Mouse (Mus musculus) thymus, adult 2 months (tissue): ENCODE results near the gene Ush1c. TPM values are rescaled to one million over a fixed set of nuclear protein-coding genes. Genes with fewer than 3 reads are reported as not detected.

Experiments used
- DNase-seq: peaks from one replicate; pipeline ENCODE4 v3.0.0; 2021
- H3K27ac ChIP-seq: fragments of 200-500 bp; 2 replicates; pipeline ENCODE4 v1.5.1; 2012; ENCODE audit warnings: low read length, control low read depth; ENCODE audit not compliant: control insufficient read depth, insufficient read depth
- H3K27me3 ChIP-seq: fragments of 200-500 bp; 2 replicates; pipeline ENCODE4 v1.6.1; 2012; ENCODE audit warnings: mild to moderate bottlenecking, low read length, moderate library complexity, mixed read lengths; ENCODE audit not compliant: control insufficient read depth, insufficient read depth
- H3K36me3 ChIP-seq: fragments of 200-500 bp; 2 replicates; pipeline ENCODE4 v1.6.1; 2012; ENCODE audit warnings: mild to moderate bottlenecking, low read length, moderate library complexity; ENCODE audit not compliant: control insufficient read depth, insufficient read depth
- H3K4me1 ChIP-seq: fragments of 200-500 bp; replicated peaks from 2 replicates; pipeline ENCODE4 v1.6.1; 2012; ENCODE audit warnings: low read length; ENCODE audit not compliant: control insufficient read depth, insufficient read depth
- H3K4me3 ChIP-seq: fragments of 200-500 bp; 2 replicates; pipeline ENCODE4 v1.5.1; 2012; ENCODE audit warnings: mild to moderate bottlenecking, low read length, control low read depth, moderate library complexity; ENCODE audit not compliant: control insufficient read depth, insufficient read depth
- CTCF ChIP-seq: fragments of 200-500 bp; IDR thresholded peaks from 2 replicates; pipeline ENCODE4 v1.5.1; 2012; ENCODE audit warnings: mild to moderate bottlenecking, control low read depth, low read length, moderate library complexity, borderline replicate concordance; ENCODE audit not compliant: control insufficient read depth, poor library complexity, insufficient read depth; ENCODE audit errors: extremely low read depth
- POLR2A ChIP-seq: fragments of 200-500 bp; IDR thresholded peaks from 2 replicates; pipeline ENCODE4 v1.6.1; 2012; ENCODE audit warnings: mild to moderate bottlenecking, low read length, control low read depth, moderate library complexity; ENCODE audit not compliant: control insufficient read depth, poor library complexity, insufficient read depth; ENCODE audit errors: extremely low read depth
- WGBS: fragments of 180-500 bp; shearing (Covaris S2); methylation state at CpG from one replicate; pipeline ENCODE4 v1.1.7; 2018; 5-methylcytosine and 5-hydroxymethylcytosine counted together
- polyA plus RNA-seq: library from polyadenylated mRNA; depleted of rRNA; stranded (reverse); fragments of >200 nt; gene quantifications from 2 replicates; pipeline ENCODE4 v1.2.3, GENCODE M21; 2012

Ush1c gene
- polyA plus RNA-seq, 1 experiment = 0.77 TPM

DNA sequence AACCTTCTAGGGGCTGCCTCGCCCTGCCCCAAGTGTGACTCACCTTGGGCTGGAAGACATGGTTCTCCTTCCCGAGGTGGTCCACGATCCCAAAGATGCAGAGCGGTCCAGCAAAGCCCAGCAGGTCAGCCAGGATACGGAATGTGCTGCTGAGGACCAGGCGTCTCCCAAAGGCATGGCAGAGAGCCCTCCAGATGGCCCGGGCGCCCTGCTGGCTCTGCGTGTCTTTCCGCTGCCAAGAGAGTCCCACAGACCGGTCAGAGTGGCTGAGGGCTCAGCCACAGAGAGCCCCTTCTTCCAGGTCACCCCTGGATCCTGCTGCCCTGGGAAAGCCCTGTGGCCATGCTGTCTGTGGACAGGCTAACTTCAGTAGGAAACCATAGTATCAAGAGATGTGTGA is 72.4 kb downstream of the Ush1c start:
- DNase-seq = no peak
- WGBS = 94% methylated on average over 11 of the region's 11 CpGs
- no peak overlapping the region for H3K27ac ChIP-seq
- no peaks in the 10 kb centered on the region for H3K4me1 ChIP-seq
- TF ChIP-seq CTCF (no peak), POLR2A (no peak)
- H3K4me3 ChIP-seq = no peak overlapping the region
- no peaks in the 10 kb centered on the region for H3K36me3 ChIP-seq
- no peaks in the 10 kb centered on the region for H3K27me3 ChIP-seq

DNA sequence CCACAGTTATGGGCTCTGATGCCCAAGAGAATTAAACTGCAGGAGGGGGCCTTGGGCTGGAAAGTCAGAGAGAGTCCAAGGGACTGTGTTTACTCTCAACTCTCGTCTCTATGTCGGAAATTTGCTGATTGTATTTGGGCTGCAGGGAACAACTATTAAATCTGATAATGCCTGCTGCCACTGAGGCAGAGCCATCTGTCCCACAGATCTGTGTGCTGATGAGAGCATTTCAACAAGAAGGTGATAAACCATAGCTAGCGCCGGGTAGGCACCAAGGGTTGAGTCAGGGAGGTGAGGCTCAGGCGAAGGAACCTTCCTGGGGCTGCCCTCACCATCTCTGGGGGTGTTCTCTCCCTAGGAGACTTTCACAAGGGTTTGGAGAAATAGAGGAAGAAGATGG is 75.6 kb downstream of the Ush1c start:
- Histone ChIP-seq H3K4me1 (no peaks in the 10 kb centered on the region), H3K4me3 (no peak overlapping the region), H3K36me3 (no peaks in the 10 kb centered on the region), H3K27me3 (no peaks in the 10 kb centered on the region), H3K27ac (no peak overlapping the region)
- TF ChIP-seq POLR2A (no peak), CTCF (no peak)
- no peak for DNase-seq
- 81% methylated on average over 5 of the region's 5 CpGs for WGBS

DNA sequence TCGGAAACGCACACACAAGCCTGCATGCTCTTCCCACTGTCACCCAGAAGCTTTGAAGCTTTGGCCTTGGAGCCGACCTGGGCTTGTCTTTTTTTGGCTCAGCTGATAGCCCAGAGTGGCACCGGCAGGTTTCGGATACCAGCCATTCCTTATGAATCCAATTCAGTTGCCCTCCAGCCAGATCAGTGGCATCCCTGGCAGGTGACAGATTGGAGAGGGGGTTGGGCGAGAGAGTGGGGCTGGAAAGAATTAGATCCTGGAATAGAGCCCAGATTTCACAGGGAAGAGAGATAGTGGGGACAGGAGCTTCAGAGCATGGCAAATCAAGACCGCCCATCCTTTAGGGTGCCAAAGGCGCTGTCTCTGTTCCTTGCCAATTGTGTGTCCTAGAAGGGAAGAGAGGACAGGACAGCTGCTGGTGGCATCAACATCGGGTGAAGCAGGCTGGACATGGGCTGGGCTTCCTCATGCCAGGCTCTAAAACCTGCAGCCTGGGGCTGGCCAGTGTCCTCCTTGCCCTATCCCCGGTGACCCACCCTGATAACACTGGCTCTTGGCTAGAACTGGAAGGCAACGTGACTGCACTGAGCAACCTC is 76.1 kb downstream of the Ush1c start:
- Histone ChIP-seq H3K27ac (no peak overlapping the region), H3K36me3 (no peaks in the 10 kb centered on the region), H3K27me3 (no peaks in the 10 kb centered on the region), H3K4me3 (no peak overlapping the region), H3K4me1 (no peaks in the 10 kb centered on the region)
- TF ChIP-seq CTCF (no peak), POLR2A (no peak)
- DNase-seq = no peak
- WGBS = 83% methylated on average over 11 of the region's 11 CpGs

DNA sequence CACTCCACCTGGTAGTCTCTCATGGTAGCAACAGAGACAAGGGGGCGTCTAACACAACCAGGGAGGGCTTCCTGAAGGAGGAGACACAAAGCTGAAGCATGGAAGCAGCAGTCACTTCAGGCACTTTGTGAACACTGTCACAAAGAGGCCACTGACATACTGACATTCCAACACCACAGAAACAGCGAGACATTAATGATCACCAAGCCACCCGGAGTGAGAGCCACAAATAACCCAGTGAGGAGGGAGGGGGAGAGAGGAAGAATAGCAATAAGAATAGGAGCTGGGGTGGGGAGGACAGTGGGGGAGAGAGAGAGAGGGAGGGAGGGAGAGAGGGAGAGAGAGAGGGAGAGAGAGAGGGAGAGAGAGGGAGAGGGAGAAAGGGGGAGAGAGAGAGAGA is 76.7 kb downstream of the Ush1c start:
- H3K36me3 ChIP-seq = no peaks in the 10 kb centered on the region
- H3K4me3 ChIP-seq = no peak overlapping the region
- TF ChIP-seq CTCF (no peak), POLR2A (no peak)
- WGBS = 52% methylated on average over 3 of the region's 3 CpGs
- H3K4me1 ChIP-seq = no peaks in the 10 kb centered on the region
- H3K27me3 ChIP-seq = no peaks in the 10 kb centered on the region
- no peak overlapping the region for H3K27ac ChIP-seq
- no peak for DNase-seq

DNA sequence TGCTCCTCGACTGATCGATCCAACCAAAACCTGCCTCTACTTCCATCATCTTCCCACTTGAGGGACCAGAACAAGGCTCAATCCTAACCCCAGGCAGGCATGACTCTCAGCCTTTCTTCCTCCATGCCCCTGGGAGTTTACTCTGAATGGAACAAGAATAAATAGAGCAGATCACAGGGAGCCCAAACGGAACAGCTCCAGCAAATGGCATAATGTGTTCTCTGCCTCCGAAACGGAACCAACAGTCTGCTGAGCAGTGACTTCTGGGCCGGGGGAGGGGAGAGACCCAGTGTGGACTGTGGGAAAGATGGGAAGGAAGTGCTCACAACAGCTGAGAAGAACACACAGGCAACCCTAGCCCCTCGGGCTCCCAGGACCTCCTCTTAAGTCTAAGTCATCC is 80.6 kb downstream of the Ush1c start:
- 48% methylated on average over 7 of the region's 7 CpGs for WGBS
- no peak for TF ChIP-seq POLR2A
- TF ChIP-seq CTCF = no peak
- DNase-seq = no peak
- Histone ChIP-seq H3K27ac (no peak overlapping the region), H3K27me3 (no peaks in the 10 kb centered on the region), H3K4me1 (no peaks in the 10 kb centered on the region), H3K36me3 (no peaks in the 10 kb centered on the region), H3K4me3 (no peak overlapping the region)

DNA sequence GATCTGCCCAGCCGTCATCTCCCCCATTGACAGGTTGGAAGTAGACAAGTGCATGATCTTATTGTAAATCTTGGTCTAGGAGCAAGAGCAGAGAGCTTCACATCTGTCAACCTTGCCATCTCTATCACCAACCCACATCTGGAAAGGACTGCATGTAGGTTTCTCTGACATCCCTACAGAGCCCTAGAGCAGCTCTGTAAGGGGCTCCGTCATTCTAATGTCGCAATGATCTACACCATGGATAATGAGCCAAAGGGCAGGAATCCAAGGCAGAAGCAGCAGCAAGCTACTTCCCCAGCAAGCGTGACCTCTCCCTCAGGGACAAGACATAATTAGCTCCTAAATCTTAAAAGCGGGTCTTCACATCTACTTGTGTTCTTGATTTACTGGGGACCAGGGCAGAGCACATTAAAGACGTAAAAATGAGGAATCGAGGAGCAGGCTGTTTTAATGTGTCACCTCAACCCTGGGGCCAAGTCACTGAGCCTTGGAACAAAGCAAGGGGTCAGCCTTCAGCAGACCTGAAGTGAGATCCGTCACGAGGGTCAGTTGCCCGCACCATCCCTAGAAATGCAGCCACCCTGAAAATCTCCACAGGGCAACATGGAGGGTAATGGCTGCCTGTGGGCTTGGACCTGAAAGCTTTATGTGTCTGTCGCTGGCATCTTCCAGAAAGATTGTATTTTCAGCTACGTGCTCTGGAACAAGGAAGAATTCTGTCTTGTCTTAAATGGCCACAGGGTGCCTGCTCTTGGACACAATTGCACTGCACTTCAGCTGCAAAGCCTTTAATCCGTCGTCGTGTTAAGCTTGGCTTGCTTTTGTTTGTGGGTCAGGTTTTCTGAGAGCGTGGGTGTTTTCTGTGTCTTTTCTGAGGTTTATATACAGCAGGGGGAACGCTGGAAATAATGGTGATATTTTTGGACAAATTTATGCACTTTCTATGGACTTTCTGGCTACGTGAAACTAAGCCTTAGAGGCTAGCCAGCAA is 83.5 kb downstream of the Ush1c start:
- H3K36me3 ChIP-seq = no peaks in the 10 kb centered on the region
- H3K27me3 ChIP-seq = no peaks in the 10 kb centered on the region
- no peaks in the 10 kb centered on the region for H3K4me1 ChIP-seq
- no peak for DNase-seq
- TF ChIP-seq POLR2A (no peak), CTCF (no peak)
- no peak overlapping the region for H3K4me3 ChIP-seq
- WGBS = 85% methylated on average over 18 of the region's 18 CpGs
- no peak overlapping the region for H3K27ac ChIP-seq

DNA sequence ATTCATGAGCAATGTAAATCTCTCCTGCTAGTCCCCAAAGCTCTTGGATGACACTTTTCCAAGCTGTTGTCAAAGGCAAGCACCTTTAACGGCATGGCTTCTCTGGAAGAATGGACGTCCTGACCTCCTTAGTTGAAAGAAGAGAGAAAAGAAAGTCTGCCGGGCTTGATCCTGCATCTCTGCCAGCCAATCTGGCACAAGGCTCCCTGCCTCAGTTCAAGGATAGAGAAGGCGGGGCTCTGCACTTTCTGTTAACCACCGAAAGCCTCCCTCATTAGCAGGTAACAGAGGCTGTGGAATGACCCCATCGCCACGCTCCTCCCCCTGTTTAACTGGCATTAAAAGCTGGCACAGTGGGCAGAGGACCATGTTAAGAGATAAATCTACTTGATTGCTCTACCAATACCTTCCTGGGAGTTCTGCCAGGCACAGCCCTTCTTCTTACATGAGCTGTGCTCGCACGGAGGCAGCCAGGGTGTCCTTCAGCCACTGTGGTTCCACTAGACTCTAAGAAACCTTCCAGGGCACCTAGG is 85.4 kb downstream of the Ush1c start:
- 81% methylated on average over 9 of the region's 9 CpGs for WGBS
- Histone ChIP-seq H3K4me1 (no peaks in the 10 kb centered on the region), H3K27ac (no peak overlapping the region), H3K27me3 (no peaks in the 10 kb centered on the region), H3K4me3 (no peak overlapping the region), H3K36me3 (no peaks in the 10 kb centered on the region)
- DNase-seq = no peak
- TF ChIP-seq POLR2A (no peak), CTCF (no peak)
